Mouse (Mus musculus) cerebellum, adult 8-10 months (tissue): Measurements from ENCODE around the gene Gm4981.
"Not testable (repeated sequence)": the region's sequence is repeated elsewhere in the genome, so short reads cannot be mapped to it uniquely, and the experiment has no call there.

Experiments used
- DNase-seq: peaks from one replicate; pipeline ENCODE4 v3.0.0; 2022

Gm4981 gene

DNA sequence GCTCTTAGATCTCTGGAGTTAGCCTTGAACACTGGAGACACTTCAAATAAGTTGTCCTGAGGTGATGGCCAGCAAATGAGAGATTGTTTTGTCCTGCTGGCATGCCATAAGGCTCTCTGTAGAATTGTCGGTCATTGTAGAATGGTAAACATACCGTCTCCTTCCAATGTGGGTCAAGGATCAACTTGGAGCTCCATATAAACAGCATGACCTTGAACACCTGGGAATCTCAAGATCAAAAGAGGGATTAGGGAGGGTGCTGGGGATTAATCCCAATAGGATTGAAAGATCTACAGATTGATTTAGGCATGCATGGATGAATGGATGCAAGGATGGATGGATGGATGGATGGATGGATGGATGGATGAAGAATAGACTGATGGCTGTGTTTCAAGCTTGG, 14.9 kb downstream of the Gm4981 start:
- DNase-seq, result not testable (repeated sequence)

DNA sequence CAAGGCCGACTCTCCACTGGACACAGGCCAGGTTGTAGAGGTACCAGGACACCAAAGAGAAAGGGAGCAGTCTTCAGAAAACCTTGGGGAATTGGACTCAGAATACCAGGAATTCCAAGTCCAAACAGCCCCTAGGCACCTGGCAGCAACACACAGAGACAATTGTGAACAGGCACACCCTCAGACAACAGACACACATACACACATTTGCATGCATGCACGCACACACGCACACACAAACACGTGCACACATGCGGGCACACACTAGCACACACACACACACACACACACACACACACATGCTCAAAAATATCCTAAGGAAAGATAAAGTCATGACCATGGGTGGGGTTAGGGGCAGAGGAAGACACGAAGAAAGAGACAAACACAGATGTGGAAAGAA, 15.8 kb downstream of the Gm4981 start:
- no peak for DNase-seq

GRCm38 (mm10) chr10:58217366-58217765, 19.1 kb downstream of the Gm4981 start:
- DNase-seq, result no peak

DNA sequence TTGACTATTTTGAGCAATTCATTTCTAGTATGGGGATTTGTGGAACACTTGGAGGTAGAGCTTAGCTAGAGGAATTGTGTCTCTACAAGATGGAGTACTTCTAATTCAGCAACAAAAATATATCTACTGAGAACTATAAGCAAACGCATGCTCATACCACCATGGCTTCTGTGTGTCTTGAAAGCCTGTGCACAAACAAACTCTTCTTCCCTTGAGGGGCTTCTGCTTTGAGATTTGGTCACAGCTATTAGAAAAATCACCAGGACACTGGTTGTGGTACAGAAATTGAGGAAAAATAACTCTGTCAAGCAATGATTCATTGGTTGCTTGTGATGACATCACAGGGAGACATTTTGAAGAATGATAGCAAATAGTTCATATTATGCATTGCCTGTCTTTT, 21.1 kb downstream of the Gm4981 start:
- DNase-seq, result no peak

DNA sequence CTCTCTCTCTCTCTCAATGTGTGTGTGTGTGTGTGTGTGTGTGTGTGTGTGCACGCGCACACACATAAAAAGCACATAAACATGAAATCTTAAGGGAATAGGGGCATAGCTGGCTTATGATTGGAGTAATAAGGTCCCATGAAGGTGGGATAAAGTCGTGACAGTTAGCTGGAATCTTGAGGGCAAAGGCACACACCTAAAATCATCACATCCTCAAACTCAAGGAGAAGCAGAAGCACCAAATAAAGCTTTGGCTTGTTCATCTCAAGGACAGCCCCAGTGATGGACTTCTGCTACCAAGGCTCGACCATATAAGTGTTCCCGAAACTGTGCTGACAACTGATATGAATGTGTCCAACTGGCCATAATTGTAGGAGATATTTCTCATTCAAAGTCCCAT, 21.6 kb downstream of the Gm4981 start:
- no peak for DNase-seq

DNA sequence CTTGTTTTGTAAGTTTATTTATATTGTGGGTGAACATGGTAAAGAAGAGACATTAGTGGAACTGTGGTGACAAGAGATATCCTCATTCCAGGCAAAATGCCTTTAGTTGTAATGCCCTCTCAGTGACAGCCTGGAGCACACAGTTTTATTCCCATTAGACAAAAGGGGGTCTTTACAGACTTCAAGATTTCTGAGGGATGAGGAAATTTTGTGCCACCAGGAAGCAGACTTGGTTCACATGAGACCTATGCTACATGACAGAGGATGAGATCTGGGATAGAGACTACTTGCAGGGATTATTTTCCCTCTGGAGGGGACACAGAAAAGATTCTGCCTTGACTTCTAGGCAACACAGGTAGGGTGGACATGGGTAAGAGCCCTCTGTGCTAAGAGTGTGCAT, 22.0 kb downstream of the Gm4981 start:
- DNase-seq, result no peak

DNA sequence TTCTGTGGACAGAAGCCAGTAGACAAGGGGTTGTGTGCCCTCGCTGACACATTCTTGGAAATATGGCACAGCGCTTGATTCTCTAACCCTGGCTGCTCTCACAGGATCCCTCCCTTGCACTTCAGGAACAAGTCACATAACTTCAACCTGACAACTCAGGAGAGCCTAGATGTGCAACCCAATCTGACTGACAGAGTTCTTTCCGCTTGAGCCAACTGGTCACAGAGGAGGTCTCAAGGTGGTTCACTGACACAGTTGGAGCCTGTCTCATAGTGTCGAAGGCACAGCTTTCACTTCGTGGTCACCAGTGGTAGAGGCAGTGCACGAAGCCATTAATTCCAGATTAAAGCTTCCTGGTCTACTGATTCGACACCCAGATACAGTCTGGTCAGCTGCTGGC, 24.3 kb downstream of the Gm4981 start:
- DNase-seq, result no peak

DNA sequence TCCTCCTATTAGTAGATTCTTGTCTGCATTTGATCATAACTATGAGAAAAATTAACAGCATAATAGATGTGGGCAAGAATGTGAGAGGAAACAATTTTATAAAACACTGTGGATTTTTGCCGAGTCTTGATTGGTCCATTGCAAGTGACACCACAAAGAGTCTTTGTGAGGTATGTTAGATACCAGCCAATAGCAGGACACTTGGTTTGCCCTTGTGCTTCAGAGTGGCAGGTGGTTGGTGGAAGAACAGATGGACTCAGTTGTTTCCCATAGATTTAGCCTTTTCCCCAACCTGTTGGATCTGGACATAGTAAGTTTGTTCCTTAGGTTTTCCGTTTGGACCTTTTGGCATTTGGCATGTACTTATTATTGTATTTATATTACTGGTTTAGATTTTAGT, 25.3 kb downstream of the Gm4981 start:
- DNase-seq, result no peak

- no peak for DNase-seq
Observed at GRCm38 (mm10) chr10:58210514-58210913, 26.0 kb downstream of the Gm4981 start.

DNA sequence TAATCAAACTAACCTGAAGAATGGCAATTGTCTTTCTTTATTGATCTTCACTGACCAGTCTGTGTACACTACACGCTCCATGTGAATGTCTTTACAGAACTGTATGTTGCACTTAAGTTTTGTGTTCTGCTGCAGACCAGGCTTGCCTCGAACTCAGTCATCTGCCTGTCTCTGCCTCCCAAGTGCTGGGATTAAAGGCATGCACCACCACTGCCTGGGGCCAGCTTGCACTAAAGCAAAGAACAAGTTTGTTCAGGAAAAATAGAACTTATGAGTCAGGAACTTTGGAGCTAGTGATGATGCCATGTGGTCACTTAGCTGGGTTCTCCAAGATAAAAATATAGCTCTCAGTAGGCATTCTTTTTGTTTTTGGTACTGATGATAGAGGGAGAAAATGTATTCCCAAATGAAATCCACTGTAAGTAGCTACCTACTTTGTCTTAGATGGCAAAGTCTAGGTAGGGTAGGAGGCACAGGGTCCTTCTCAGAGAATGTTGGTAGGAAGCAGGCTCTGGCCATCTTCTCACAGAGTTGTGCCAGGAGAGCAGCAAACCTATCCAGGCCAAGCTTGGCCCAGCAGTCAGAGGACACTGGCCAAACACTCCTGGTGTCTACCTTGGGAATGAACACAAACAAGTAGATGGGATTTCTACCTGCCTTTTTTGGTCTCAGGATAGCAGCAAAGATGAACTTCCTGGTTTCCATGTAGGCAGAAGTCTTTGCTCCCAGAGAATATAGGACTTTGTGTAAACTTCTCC, 26.6 kb downstream of the Gm4981 start:
- no peak for DNase-seq

- DNase-seq, result no peak
Observed at GRCm38 (mm10) chr10:58206639-58207404, 29.7 kb downstream of the Gm4981 start.

DNA sequence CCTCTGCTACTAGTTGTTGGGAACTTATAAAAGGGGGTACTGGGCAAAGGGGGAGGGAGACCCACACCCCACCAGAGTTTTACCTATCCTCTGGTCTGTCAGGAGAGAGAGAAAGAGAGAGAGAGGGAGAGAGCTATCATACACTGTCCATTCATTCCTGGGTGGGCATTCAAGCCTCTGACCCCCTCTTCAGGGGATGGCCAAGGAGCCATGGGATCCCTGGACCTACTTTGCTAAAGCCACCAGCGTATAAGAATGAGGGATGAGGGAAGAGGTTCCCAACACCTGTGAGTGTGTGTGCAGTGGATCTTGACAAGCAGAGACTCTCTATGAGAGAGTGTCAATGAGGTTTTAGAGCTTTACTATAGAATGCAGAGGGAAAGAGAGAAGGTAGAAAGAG, 30.5 kb downstream of the Gm4981 start:
- no peak for DNase-seq
